Mouse (Mus musculus) ES-E14 (cell line): ENCODE measurements around the gene Scamp4.

Experiments
- CHD2 ChIP-seq: IDR thresholded peaks from 2 replicates; pipeline ENCODE4 v1.6.1; 2014; ENCODE audit warnings: mild to moderate bottlenecking, low read depth, low read length, inconsistent platforms
- HCFC1 ChIP-seq: IDR thresholded peaks from 2 replicates; pipeline ENCODE4 v1.6.1; 2012; ENCODE audit warnings: low read length, inconsistent platforms, borderline replicate concordance; ENCODE audit not compliant: insufficient read depth
- MAFK ChIP-seq: IDR thresholded peaks from 2 replicates; pipeline ENCODE4 v1.6.1; 2014; ENCODE audit warnings: mild to moderate bottlenecking, low read depth, low read length, inconsistent platforms; ENCODE audit not compliant: insufficient read depth
- ZC3H11A ChIP-seq: IDR thresholded peaks from 2 replicates; pipeline ENCODE4 v1.6.1; 2012; ENCODE audit warnings: low read depth, mild to moderate bottlenecking, inconsistent platforms, low read length, borderline replicate concordance
- ZNF384 ChIP-seq: IDR thresholded peaks from 2 replicates; pipeline ENCODE4 v1.6.1; 2012; ENCODE audit warnings: low read depth, low read length, inconsistent platforms

DNA sequence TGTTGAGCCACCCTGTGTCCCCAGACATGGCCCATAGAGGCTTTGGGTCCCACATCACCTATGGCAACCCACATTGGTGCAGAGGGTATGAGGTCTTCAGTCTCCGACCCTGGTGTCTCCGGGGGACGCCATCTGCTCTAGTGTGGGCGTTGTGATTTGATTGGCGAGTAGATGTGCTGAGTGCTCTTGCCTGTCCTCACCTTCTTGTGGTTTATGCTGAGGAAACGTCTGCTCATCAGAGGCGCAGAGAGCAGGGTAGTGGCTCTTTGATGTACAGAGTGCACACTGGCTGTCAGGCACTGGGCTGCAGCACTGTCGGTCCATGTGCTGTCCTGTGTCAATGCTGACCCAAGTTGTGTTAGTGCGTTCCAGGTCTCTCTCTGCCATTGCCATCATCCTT lies 26.3 kb downstream of the Scamp4 start:
- TF ChIP-seq CHD2: no peak
- TF ChIP-seq HCFC1: no peak
- no peak for TF ChIP-seq ZC3H11A
- TF ChIP-seq ZNF384: no peak
- TF ChIP-seq MAFK: no peak
